In the genomic region with DNA sequence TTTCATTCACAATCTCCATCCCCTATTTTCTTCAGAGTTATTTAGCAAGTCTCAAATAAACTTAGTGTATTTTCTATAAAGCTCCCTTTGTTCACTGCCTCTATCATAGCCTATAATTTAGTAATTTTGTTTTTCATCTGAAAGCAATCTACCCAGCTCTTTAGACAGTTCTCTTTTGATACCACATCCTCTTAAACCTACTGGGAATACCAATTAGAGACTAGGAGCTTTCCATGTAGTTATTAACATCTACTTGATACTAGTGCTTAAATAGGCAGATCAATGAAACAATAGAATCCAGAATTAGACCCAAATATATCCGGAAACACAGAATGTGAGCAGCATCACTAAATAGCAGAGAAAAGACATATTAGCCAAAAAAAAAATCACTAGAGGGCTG, we compare ENCODE assay signal across 15 mouse cellular contexts.
"Had no signal": no experiment of that assay in that cellular context is flagged by ENCODE, and none has a peak within 500 bp of the region (broad histone marks: within the 10 kb centered on the region; RNA-seq: fewer than 3 reads in every experiment).

No protein-coding gene starts in this region.

- H3K4me1 ChIP-seq: midbrain, embryonic 13.5 days; stomach, embryonic 15.5 days had no signal

- DNase-seq: lung, adult 18-20 months; lung, embryonic 14.5 days; lung, postnatal 10 days; right cerebral cortex, postnatal 14 days; thymus, adult 2 months; thymus, postnatal 25 days; thymus, postnatal 4 days had no signal

- ATAC-seq: midbrain, embryonic 13.5 days; midbrain, embryonic 16.5 days had no signal

- H3K4me3 ChIP-seq: midbrain, embryonic 10.5 days; midbrain, embryonic 13.5 days; myocyte; neural tube, embryonic 13.5 days; neural tube, embryonic 15.5 days; stomach, embryonic 15.5 days had no signal

- H3K9ac ChIP-seq: lung, embryonic 14.5 days; midbrain, embryonic 13.5 days; neural tube, embryonic 13.5 days; neural tube, embryonic 15.5 days; stomach, embryonic 15.5 days had no signal

- H3K27me3 ChIP-seq: midbrain, embryonic 13.5 days; neural tube, embryonic 13.5 days; neural tube, embryonic 15.5 days; stomach, embryonic 15.5 days had no signal

- H3K9me3 ChIP-seq: midbrain, embryonic 10.5 days; midbrain, embryonic 13.5 days; neural tube, embryonic 13.5 days; neural tube, embryonic 15.5 days; stomach, embryonic 15.5 days had no signal

- H3K27ac ChIP-seq: midbrain, embryonic 10.5 days; midbrain, embryonic 13.5 days; neural tube, embryonic 13.5 days; neural tube, embryonic 15.5 days; stomach, embryonic 15.5 days; stomach, postnatal 0 days had no signal

- H3K36me3 ChIP-seq: stomach, embryonic 15.5 days had no signal

- H3K4me2 ChIP-seq: lung, embryonic 14.5 days; midbrain, embryonic 13.5 days; neural tube, embryonic 13.5 days; neural tube, embryonic 15.5 days; stomach, embryonic 15.5 days had no signal
